Mouse (Mus musculus) heart, embryonic 16.5 days (tissue): ENCODE measurements around the gene Tmem186. TPM values are rescaled to one million over a fixed set of nuclear protein-coding genes. Genes with fewer than 3 reads are reported as not detected.

Experiments
- ATAC-seq: fragments of 200-750 bp; cut with Nextera tagmentation; replicated peaks from 2 replicates; pipeline ENCODE4 v1.8.0; 2017; ENCODE audit warnings: moderate number of reproducible peaks; ENCODE audit not compliant: insufficient read depth, low FRiP score; ENCODE audit errors: extremely low read depth
- H3K27ac ChIP-seq: fragments of 300-500 bp; sonication (generic); 2 replicates; pipeline ENCODE4 v1.5.1; 2014; ENCODE audit warnings: mild to moderate bottlenecking, low read length, control low read depth, moderate library complexity
- H3K27me3 ChIP-seq: fragments of 300-500 bp; sonication (generic); 2 replicates; pipeline ENCODE4 v1.6.1; 2014; ENCODE audit warnings: low read length, mixed read lengths; ENCODE audit not compliant: control insufficient read depth, insufficient read depth
- H3K36me3 ChIP-seq: fragments of 300-500 bp; sonication (generic); 2 replicates; pipeline ENCODE4 v1.6.1; 2014; ENCODE audit not compliant: control insufficient read depth, insufficient read depth
- H3K4me1 ChIP-seq: fragments of 300-500 bp; sonication (generic); 2 replicates; pipeline ENCODE4 v1.6.1; 2014; ENCODE audit warnings: low read length, mixed read lengths; ENCODE audit not compliant: control insufficient read depth, insufficient read depth
- H3K4me2 ChIP-seq: fragments of 300-500 bp; sonication (generic); 2 replicates; pipeline ENCODE4 v1.6.1; 2014; ENCODE audit warnings: low read depth, mild to moderate bottlenecking, control low read depth, low read length
- H3K4me3 ChIP-seq: fragments of 300-500 bp; sonication (generic); 2 replicates; pipeline ENCODE4 v1.5.1; 2014; ENCODE audit warnings: mild to moderate bottlenecking, control low read depth, low read length
- H3K9ac ChIP-seq: fragments of 300-500 bp; sonication (generic); 2 replicates; pipeline ENCODE4 v1.6.1; 2014; ENCODE audit warnings: low read length, control low read depth
- H3K9me3 ChIP-seq: fragments of 300-500 bp; sonication (generic); replicated peaks from 2 replicates; pipeline ENCODE4 v1.6.1; 2016; ENCODE audit warnings: low read length; ENCODE audit not compliant: control insufficient read depth
- WGBS: fragments of 180-500 bp; shearing (Covaris S2); extraction: QIAGEN DNeasy Blood & Tissue Kit; methylation state at CpG from one replicate; pipeline ENCODE4 v1.1.7; 2014; 5-methylcytosine and 5-hydroxymethylcytosine counted together
- polyA plus RNA-seq: library from polyadenylated mRNA; unstranded; fragments of >200 nt; fragmentation: Nextera tagmentation; extraction: Ambion mirVana; gene quantifications from 2 replicates; pipeline ENCODE4 v1.2.1, GENCODE M21; 2015

Tmem186 gene
- polyA plus RNA-seq, 1 experiment from 2014 or later = 19.5 TPM

DNA sequence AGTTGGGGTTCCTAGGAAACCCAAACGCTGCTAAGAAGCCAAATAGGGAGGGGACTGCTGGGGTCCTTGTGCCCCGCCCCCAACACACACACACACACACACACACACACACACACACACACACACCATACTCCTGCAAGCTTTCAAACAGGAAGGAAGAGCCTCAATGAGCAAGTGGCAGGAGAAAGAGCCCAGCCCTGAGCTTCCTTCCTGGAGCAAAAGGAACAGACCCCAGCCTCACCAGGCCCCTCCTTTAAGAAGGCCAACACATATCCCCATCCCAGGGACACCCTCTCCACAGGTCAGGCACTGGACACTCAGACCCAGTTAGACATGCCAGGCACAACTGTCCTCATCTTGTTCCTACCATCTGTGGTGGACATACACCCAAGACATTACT lies 25.5 kb upstream of the Tmem186 start:
- Histone ChIP-seq H3K27me3 (no peaks in the 10 kb centered on the region), H3K9ac (no peak overlapping the region), H3K9me3 (no peaks in the 10 kb centered on the region), H3K36me3 (peaks cover 18% of the 10 kb centered on the region), H3K4me1 (peaks cover 23% of the 10 kb centered on the region), H3K4me2 (no peak overlapping the region), H3K4me3 (no peak overlapping the region), H3K27ac (no peak overlapping the region; the same call in 1 of the 2 replicates)
- ATAC-seq = no peak
- WGBS = 67% methylated on average over 2 of the region's 2 CpGs

DNA sequence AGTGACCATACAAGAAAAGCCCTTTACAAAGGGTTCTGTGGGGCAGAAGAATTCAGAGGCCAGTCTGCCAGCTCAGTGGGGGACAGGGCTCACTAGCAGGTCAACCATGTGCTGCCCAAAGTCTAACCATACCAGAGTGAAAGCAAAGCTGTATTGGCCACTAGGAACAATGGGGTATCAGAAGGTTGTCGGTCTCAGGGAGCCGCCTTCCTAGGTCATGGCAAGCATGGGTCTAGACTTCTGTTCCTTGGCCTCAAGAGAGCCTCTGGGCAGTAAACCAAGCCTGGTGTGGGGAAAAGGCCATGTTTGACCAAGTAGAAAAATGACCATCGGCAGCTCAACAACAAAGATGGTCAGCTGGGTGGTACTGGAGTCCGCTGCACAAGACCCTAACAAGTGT lies 21.3 kb upstream of the Tmem186 start:
- Histone ChIP-seq H3K9me3 (no peaks in the 10 kb centered on the region), H3K36me3 (peaks cover 29% of the 10 kb centered on the region), H3K4me2 (no peak overlapping the region), H3K27me3 (no peaks in the 10 kb centered on the region), H3K4me3 (no peak overlapping the region), H3K4me1 (no peaks in the 10 kb centered on the region), H3K9ac (no peak overlapping the region), H3K27ac (no peak overlapping the region)
- no peak for ATAC-seq
- WGBS = 90% methylated on average over 4 of the region's 4 CpGs

DNA sequence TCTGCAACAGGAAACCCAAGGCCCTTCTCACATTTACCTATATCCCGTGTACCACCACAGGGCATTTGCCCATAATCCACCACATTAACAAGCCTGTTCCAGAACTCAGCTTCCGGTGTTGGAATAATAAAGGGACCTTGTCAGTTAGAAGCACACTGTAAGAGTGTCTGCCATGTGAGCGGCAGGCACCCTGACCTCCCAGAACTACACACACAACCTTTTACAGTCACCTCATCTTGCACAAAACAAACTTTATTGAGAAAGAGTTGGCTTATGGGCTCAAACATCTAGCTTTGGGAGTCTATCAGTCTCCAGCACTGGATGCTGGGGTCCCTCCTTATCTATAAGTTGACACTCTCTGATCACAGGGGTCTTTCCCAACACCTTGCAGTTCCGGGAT lies 20.8 kb upstream of the Tmem186 start:
- no peaks in the 10 kb centered on the region for H3K4me1 ChIP-seq
- ATAC-seq = no peak
- H3K27ac ChIP-seq = no peak overlapping the region
- no peak overlapping the region for H3K9ac ChIP-seq
- H3K4me2 ChIP-seq = no peak overlapping the region
- 79% methylated on average over 4 of the region's 4 CpGs for WGBS
- peaks cover 27% of the 10 kb centered on the region for H3K36me3 ChIP-seq
- H3K27me3 ChIP-seq = no peaks in the 10 kb centered on the region
- no peak overlapping the region for H3K4me3 ChIP-seq
- H3K9me3 ChIP-seq = no peaks in the 10 kb centered on the region

DNA sequence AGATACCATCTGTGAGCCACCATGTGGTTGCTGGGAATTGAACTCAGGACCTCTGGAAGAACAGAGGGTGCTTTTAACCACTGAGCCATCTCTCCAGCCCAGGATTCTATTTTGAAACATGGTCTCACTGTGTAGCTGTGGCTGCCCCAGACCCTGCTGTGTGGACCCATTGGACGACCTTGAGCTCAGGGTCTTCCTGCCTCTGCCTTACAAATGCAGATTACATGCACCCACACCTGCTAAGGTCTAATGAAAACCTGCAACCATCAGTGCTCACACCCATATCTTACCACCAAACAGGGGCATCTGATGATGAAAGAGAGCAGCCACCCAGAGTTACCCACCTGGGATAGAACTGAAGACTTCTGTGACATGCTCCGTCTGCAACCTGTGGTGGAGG lies 18.7 kb upstream of the Tmem186 start:
- WGBS = 87% methylated on average over 2 of the region's 2 CpGs
- no peaks in the 10 kb centered on the region for H3K27me3 ChIP-seq
- no peak overlapping the region for H3K4me2 ChIP-seq
- no peak overlapping the region for H3K9ac ChIP-seq
- peaks cover 34% of the 10 kb centered on the region for H3K36me3 ChIP-seq
- H3K9me3 ChIP-seq = no peaks in the 10 kb centered on the region
- no peak for ATAC-seq
- no peak overlapping the region for H3K4me3 ChIP-seq
- H3K27ac ChIP-seq = no peak overlapping the region
- H3K4me1 ChIP-seq = no peaks in the 10 kb centered on the region

DNA sequence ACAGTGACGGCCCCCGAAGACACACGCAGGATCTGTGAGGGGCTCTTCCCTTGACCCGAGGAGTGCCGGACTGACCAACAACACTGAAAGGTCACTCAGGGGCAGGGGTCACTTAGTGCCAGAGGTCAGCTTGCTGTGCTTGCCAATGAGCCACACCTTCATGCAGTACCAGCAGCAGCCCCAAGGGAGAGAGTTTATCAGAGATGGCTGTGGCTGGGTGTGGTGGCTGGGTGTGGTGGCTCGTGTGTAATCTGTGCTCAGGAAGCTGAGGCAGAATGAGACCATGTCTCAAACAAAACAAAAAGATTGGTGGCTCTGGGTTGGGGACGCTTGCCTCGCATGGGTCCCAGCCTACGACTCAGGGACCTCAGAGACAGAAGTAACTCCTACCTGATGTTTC lies 18.1 kb upstream of the Tmem186 start:
- no peak for ATAC-seq
- no peak overlapping the region for H3K9ac ChIP-seq
- no peaks in the 10 kb centered on the region for H3K27me3 ChIP-seq
- WGBS = 77% methylated on average over 9 of the region's 9 CpGs
- H3K27ac ChIP-seq = no peak overlapping the region
- no peaks in the 10 kb centered on the region for H3K4me1 ChIP-seq
- H3K4me2 ChIP-seq = no peak overlapping the region
- H3K9me3 ChIP-seq = no peaks in the 10 kb centered on the region
- H3K36me3 ChIP-seq = peaks cover 31% of the 10 kb centered on the region
- H3K4me3 ChIP-seq = no peak overlapping the region

DNA sequence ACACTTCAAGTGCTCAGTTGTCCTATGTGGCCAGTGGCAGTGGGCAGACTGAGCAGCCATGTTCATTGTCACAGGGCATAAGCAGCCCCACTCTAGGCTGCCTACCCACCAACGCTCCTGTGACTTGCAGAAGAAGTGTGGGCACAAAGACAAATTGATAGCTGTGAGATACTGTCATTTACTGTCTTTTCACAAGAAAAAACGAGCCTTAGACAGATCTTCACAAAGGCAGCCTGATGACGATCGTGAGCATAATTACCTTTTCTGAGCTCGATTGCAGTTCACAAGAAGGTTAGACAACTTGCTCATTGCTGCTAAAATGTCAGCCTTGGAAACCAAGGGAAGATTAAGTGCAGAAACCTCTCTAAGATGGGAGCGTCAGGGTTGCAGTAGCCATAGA lies 17.6 kb upstream of the Tmem186 start:
- Histone ChIP-seq H3K27me3 (no peaks in the 10 kb centered on the region), H3K4me1 (no peaks in the 10 kb centered on the region), H3K4me3 (no peak overlapping the region), H3K4me2 (no peak overlapping the region), H3K9me3 (no peaks in the 10 kb centered on the region), H3K9ac (no peak overlapping the region), H3K36me3 (peaks cover 28% of the 10 kb centered on the region), H3K27ac (no peak overlapping the region)
- no peak for ATAC-seq
- WGBS = 83% methylated on average over 6 of the region's 6 CpGs

DNA sequence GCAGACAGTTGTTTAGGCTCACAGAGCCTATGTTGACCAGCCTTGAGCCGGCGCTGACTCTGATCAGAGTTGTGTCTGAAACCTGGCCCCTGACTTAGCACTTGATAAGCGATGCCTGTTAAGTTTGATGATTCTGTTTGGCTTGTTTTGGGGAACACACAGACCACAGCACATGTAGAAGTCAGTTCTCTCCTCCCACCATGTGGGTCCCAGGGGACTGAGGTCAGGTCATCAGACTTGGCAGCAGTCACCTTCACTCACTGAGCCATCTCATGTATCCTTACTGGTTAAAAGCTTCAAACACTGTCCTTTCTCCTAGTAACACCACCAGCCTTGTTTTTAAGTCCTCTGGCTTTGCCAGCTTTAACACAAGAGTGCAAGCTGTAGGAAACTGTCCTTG lies 12.5 kb upstream of the Tmem186 start:
- H3K4me1 ChIP-seq = no peaks in the 10 kb centered on the region
- H3K9ac ChIP-seq = no peak overlapping the region
- no peak overlapping the region for H3K27ac ChIP-seq
- no peak overlapping the region for H3K4me3 ChIP-seq
- ATAC-seq = no peak
- no peaks in the 10 kb centered on the region for H3K27me3 ChIP-seq
- 89% methylated on average over 3 of the region's 3 CpGs for WGBS
- H3K4me2 ChIP-seq = no peak overlapping the region
- peaks cover 46% of the 10 kb centered on the region for H3K36me3 ChIP-seq
- H3K9me3 ChIP-seq = no peaks in the 10 kb centered on the region

DNA sequence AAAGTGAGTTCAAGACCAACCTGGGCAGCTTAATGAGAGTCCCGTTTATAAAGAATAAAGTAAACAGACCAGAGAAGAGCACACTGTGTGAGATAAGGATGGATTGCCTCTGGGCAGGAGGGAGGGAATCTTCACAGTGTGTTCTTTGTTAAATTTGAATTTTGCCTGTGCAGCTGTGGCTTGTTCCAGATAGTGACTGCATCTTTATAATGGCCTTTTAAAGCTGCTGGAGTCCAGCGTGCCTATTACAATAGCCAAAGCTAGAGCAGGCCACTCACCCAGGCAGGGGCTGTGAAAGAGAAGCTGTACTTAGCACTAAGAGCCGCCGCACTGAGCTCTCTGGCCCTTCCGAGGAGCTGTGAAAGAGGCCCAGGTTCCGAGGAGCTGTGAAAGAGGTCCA lies 8.0 kb upstream of the Tmem186 start:
- WGBS = 86% methylated on average over 6 of the region's 6 CpGs
- Histone ChIP-seq H3K4me2 (no peak overlapping the region), H3K27ac (no peak overlapping the region), H3K9me3 (no peaks in the 10 kb centered on the region), H3K36me3 (peaks cover 54% of the 10 kb centered on the region), H3K4me1 (no peaks in the 10 kb centered on the region), H3K27me3 (no peaks in the 10 kb centered on the region), H3K9ac (no peak overlapping the region), H3K4me3 (no peak overlapping the region)
- no peak for ATAC-seq

DNA sequence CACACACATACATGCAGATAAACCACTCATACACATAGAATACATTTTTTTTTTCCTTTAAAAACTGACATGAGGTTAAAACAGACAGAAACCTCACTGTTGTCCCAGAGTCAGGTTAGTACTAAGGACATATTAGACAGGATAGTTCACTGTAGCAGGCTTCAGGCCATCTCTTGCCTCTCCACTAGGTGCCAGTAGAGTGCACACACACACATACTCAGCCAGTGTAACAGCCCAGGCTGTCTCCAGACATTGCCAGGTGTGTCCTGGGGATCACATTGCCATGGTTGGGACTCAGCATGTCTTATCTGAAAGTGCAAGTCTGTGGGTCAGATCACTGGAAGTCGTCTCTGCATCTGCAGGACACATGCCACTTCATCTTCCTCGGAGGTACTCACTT lies 6.3 kb upstream of the Tmem186 start:
- Histone ChIP-seq H3K36me3 (peaks cover 49% of the 10 kb centered on the region), H3K4me1 (peaks cover 7% of the 10 kb centered on the region), H3K4me2 (no peak overlapping the region), H3K9ac (no peak overlapping the region), H3K4me3 (no peak overlapping the region), H3K9me3 (no peaks in the 10 kb centered on the region), H3K27ac (no peak overlapping the region), H3K27me3 (no peaks in the 10 kb centered on the region)
- ATAC-seq = peak; percentile 71; the same call in 1 of the 2 replicates
- WGBS = 64% methylated on average over 2 of the region's 2 CpGs
